Mouse (Mus musculus) embryonic facial prominence, embryonic 14.5 days (tissue): ENCODE results near the gene Olfr1031. TPM values are rescaled to one million over a fixed set of nuclear protein-coding genes. Genes with fewer than 3 reads are reported as not detected.
"Not testable (repeated sequence)": the region's sequence is repeated elsewhere in the genome, so short reads cannot be mapped to it uniquely, and the experiment has no call there.

Source experiments
- ATAC-seq: fragments of 200-750 bp; cut with Nextera tagmentation; 2 replicates; pipeline ENCODE4 v1.8.0; 2017; ENCODE audit warnings: low read depth, moderate number of reproducible peaks, moderate TSS enrichment
- DNase-seq: peaks from one replicate; pipeline ENCODE4 v3.0.0-alpha.2; 2015; ENCODE audit warnings: low spot score
- H3K27ac ChIP-seq: fragments of 300-500 bp; sonication (generic); replicated peaks from 2 replicates; pipeline ENCODE4 v1.5.1; 2014; ENCODE audit warnings: low read depth, mild to moderate bottlenecking, low read length, moderate library complexity
- H3K27me3 ChIP-seq: fragments of 300-500 bp; sonication (generic); replicated peaks from 2 replicates; pipeline ENCODE4 v1.6.1; 2014; ENCODE audit warnings: low read length; ENCODE audit not compliant: control insufficient read depth, insufficient read depth
- H3K36me3 ChIP-seq: fragments of 300-500 bp; sonication (generic); 2 replicates; pipeline ENCODE4 v1.6.1; 2014; ENCODE audit warnings: low read length, mixed read lengths; ENCODE audit not compliant: control insufficient read depth, insufficient read depth
- H3K4me1 ChIP-seq: fragments of 300-500 bp; sonication (generic); 2 replicates; pipeline ENCODE4 v1.6.1; 2014; ENCODE audit warnings: antibody characterized with exemption, low read length; ENCODE audit not compliant: control insufficient read depth, insufficient read depth
- H3K4me2 ChIP-seq: fragments of 300-500 bp; sonication (generic); 2 replicates; pipeline ENCODE4 v1.6.1; 2014; ENCODE audit warnings: low read depth, mild to moderate bottlenecking, low read length, moderate library complexity, mixed read lengths
- H3K4me3 ChIP-seq: fragments of 300-500 bp; sonication (generic); 2 replicates; pipeline ENCODE4 v1.5.1; 2014; ENCODE audit warnings: low read depth, mild to moderate bottlenecking, low read length
- H3K9ac ChIP-seq: fragments of 300-500 bp; sonication (generic); 2 replicates; pipeline ENCODE4 v1.6.1; 2014; ENCODE audit warnings: low read depth, mild to moderate bottlenecking, low read length, moderate library complexity, mixed read lengths
- H3K9me3 ChIP-seq: fragments of 300-500 bp; sonication (generic); 2 replicates; pipeline ENCODE4 v1.6.1; 2016; ENCODE audit warnings: low read length; ENCODE audit not compliant: control insufficient read depth
- WGBS: fragments of 180-500 bp; shearing (Covaris S2); extraction: QIAGEN DNeasy Blood & Tissue Kit; methylation state at CpG from one replicate; pipeline ENCODE4 v1.1.7; 2014; 5-methylcytosine and 5-hydroxymethylcytosine counted together
- polyA plus RNA-seq: library from polyadenylated mRNA; unstranded; fragments of >200 nt; fragmentation: Nextera tagmentation; extraction: Ambion mirVana; gene quantifications from 2 replicates; pipeline ENCODE4 v1.2.1, GENCODE M21; 2014

Gene Olfr1031
- 0.22 TPM in 1 of 2 replicates, not detected in the other for polyA plus RNA-seq

DNA sequence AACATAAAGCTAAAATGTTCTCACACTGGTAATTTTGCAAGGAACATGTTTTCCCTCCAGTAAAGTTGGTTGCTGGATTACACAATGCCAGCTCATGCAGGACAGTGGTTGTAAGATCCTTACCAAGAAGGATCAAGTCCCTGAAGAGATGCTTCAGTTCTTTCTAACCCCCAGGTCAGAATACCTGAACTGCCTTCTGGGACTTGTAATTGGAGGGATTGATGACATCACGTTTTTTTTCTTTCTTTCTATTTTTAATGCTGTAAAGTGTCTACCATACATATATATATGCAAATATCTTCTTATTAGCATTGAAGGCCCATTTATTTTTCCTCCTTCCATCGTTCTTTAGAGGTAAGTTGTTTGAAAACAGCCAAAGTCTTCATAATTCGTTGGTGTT is at the start of gene Olfr1031:
TSS of gene Olfr1031 (plus strand) at position 301 of the 400 bp plus-strand sequence.
- Histone ChIP-seq H3K9me3 (no peaks in the 10 kb centered on the region), H3K4me2 (no peak within 1 kb of the TSS), H3K4me1 (no peaks in the 10 kb centered on the region), H3K9ac (no peak within 1 kb of the TSS), H3K36me3 (no peaks in the 10 kb centered on the region), H3K4me3 (no peak within 1 kb of the TSS), H3K27ac (no peak within 1 kb of the TSS), H3K27me3 (no peaks in the 10 kb centered on the region)
- whole genome bisulfite sequencing, result 50% methylated on average over 3 of the region's 3 CpGs
- no peak for DNase-seq
- ATAC-seq, result no peak

DNA sequence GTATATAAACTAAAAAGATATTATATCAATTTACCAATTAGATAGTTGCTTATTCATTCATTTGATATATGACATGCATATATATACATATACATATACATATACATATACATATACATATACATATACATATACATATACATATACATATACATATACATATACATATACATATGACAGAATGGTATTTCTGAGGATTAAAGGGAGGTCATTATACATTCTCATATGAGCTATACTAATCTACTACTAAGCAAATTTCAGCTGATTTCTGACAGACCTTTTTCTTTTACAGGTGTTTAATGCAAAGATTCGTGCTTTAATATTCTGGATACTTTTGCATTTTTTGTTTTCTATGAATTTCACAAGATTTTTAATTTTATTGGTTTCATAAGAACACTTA is 40.0 kb upstream of the Olfr1031 start, which contains the start of gene Olfr1028:
TSS of gene Olfr1028 (plus strand) at position 301 of the 400 bp plus-strand sequence.
- no peaks in the 10 kb centered on the region for H3K4me1 ChIP-seq
- H3K9me3 ChIP-seq, result no peaks in the 10 kb centered on the region
- no peaks in the 10 kb centered on the region for H3K36me3 ChIP-seq
- H3K27me3 ChIP-seq, result no peaks in the 10 kb centered on the region
- no peak within 1 kb of the TSS for H3K4me3 ChIP-seq
- no peak within 1 kb of the TSS for H3K9ac ChIP-seq
- no peak for DNase-seq
- no peak within 1 kb of the TSS for H3K4me2 ChIP-seq
- WGBS, result 80% methylated on average over 1 of the region's 1 CpGs
- no peak for ATAC-seq
- H3K27ac ChIP-seq, result no peak within 1 kb of the TSS

DNA sequence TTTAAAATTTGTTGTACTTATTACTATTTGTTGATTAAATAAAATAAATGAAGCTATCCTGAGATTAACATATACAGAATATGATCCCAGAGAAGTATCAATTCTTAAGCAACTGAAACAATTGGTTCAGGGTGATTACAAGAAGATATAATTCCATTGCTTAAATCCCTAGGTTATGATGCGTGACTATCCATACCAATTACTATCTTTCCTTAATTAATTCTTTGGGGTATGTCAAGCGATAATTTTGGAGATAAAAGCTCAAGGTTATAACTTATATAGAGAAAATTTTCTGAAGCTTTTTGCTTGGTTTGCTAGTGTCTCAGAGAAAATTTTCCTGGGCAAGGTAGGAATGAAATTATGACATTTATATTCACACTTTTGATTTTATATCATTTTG is 16.5 kb upstream of the Olfr1031 start, which contains the start of gene Olfr1029:
TSS of gene Olfr1029 (plus strand) at position 301 of the 400 bp plus-strand sequence.
- H3K4me2 ChIP-seq, result no peak within 1 kb of the TSS
- H3K9me3 ChIP-seq, result no peaks in the 10 kb centered on the region
- H3K27me3 ChIP-seq, result no peaks in the 10 kb centered on the region
- H3K36me3 ChIP-seq, result no peaks in the 10 kb centered on the region
- no peak within 1 kb of the TSS for H3K9ac ChIP-seq
- WGBS, result 83% methylated on average over 2 of the region's 2 CpGs
- no peak within 1 kb of the TSS for H3K4me3 ChIP-seq
- H3K27ac ChIP-seq, result no peak within 1 kb of the TSS
- no peaks in the 10 kb centered on the region for H3K4me1 ChIP-seq
- ATAC-seq (no peak), DNase-seq (no peak)

DNA sequence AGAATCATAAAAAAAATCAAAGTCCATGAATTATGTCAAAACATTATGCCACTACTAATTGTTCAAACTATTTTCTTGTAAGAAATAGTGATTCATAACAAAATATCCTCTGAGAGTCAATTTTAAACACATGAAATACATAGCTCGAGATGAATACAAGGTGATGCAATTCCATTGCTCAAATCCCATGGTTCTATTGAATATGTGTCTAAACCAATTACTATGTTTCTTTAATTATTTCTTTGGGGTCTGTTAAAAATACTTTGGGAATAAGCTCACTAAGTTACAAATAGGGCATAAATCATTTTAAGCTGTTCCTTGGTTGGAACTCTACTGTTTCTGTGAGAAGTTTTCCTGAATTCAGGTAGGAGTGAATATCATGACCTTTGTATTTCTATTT is 11.1 kb upstream of the Olfr1031 start, which contains the start of gene Olfr1030:
TSS of gene Olfr1030 (plus strand) at position 301 of the 400 bp plus-strand sequence.
- DNase-seq (no peak), ATAC-seq (no peak)
- Histone ChIP-seq H3K4me2 (no peak within 1 kb of the TSS), H3K27ac (no peak within 1 kb of the TSS), H3K4me1 (no peaks in the 10 kb centered on the region), H3K9me3 (no peaks in the 10 kb centered on the region), H3K9ac (no peak within 1 kb of the TSS), H3K27me3 (no peaks in the 10 kb centered on the region), H3K4me3 (no peak within 1 kb of the TSS), H3K36me3 (no peaks in the 10 kb centered on the region)
- WGBS, result 61% methylated on average over 1 of the region's 1 CpGs

DNA sequence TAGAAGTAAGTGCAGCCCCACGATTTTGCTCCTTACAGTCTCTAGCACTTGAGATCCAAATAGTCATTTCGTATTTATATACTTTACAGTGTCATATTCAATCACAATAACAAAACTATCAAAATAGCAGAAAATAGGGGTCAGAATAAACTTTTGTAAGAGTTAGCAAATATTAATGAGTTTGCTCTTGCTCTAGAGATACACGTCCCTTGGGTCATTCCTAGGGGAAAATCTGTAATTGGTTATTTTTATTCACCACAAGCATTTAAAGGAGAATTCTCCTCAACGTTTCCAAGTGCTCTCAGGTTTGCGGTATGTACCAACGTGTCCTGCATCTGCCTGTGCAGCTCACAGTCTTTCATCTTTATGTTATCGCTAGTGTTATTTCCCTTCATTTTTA is 15.1 kb downstream of the Olfr1031 start, which contains the start of gene Olfr1032:
TSS of gene Olfr1032 (plus strand) at position 301 of the 400 bp plus-strand sequence.
- ATAC-seq (no peak), DNase-seq (no peak)
- no peak within 1 kb of the TSS for H3K9ac ChIP-seq
- no peaks in the 10 kb centered on the region for H3K4me1 ChIP-seq
- WGBS, result 75% methylated on average over 7 of the region's 7 CpGs
- H3K4me3 ChIP-seq, result no peak within 1 kb of the TSS
- no peak within 1 kb of the TSS for H3K4me2 ChIP-seq
- no peak within 1 kb of the TSS for H3K27ac ChIP-seq
- no peaks in the 10 kb centered on the region for H3K36me3 ChIP-seq
- H3K9me3 ChIP-seq, result no peaks in the 10 kb centered on the region
- H3K27me3 ChIP-seq, result no peaks in the 10 kb centered on the region

DNA sequence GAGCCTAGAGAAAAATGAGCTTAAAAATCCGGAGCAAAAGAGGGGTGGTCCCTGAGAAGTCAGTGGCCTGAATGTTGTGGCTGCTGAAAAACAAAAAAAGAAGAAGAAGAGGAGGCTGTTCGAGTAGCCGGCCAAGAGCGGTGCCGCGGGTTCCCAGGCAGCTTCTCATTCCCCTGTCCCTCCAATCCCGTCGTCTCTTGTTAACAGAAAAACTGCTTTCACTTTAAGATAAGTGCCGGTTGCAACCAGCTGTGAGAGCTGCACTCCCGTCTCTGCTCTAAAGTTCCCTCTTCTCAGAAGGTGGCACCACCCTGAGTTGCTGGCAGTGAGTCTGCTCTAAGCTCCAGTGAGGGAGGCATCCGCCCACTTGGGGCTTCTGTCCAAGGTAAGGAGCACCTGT is 30.3 kb downstream of the Olfr1031 start, which contains the start of gene Olfr1033:
TSS of gene Olfr1033 (plus strand) at position 228 of the 400 bp plus-strand sequence.
- not testable (repeated sequence) for H3K4me1 ChIP-seq, ATAC-seq, H3K9me3 ChIP-seq, H3K36me3 ChIP-seq, H3K27ac ChIP-seq, H3K27me3 ChIP-seq
- peak; percentile 66 for DNase-seq
- Histone ChIP-seq H3K4me2 (peak within 1 kb of the TSS; percentile 48), H3K4me3 (peak within 1 kb of the TSS; percentile 35), H3K9ac (peak within 1 kb of the TSS; percentile 51)
- 2% methylated on average over 10 of the region's 11 CpGs for WGBS

DNA sequence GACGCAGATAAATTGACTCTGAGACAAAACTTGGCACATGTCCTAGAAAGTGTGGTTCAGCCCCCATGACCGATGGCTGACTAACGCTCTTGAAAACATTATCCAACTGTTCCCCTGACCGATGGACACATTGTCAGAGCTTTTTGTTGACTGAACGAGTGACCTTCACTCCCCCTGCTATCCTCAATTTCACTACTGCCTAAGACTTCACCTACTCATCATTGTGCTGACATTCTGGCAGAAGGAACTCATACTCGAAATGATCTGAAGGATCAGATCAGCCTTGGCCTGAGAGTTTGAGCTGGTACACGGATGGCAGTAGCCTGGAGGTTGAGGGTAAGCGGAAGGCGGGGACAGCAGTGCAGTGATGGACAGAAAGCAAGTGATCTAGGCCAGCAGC is 31.4 kb downstream of the Olfr1031 start:
- H3K36me3 ChIP-seq, H3K4me3 ChIP-seq, DNase-seq, H3K9me3 ChIP-seq, H3K27me3 ChIP-seq, H3K9ac ChIP-seq, H3K27ac ChIP-seq, H3K4me2 ChIP-seq, ATAC-seq, H3K4me1 ChIP-seq: not testable (repeated sequence)
- WGBS, result 73% methylated on average over 3 of the region's 9 CpGs

Other genes with a start within 250 kb of the Olfr1031 start
- gene Olfr1012, start 227.5 kb upstream of the Olfr1031 start, polyA plus RNA-seq, result 0.18 TPM in 1 of 2 replicates, not detected in the other
- gene Olfr1013, start 223.2 kb upstream of the Olfr1031 start, polyA plus RNA-seq, result not detected in 2 replicates
- 0.10 TPM in 1 of 2 replicates, not detected in the other for gene Olfr1014, start 217.6 kb upstream of the Olfr1031 start, polyA plus RNA-seq
- gene Olfr1015, start 208.3 kb upstream of the Olfr1031 start, polyA plus RNA-seq, result 0.17 and 0.22 TPM in 2 replicates
- gene Olfr1016, start 187.8 kb upstream of the Olfr1031 start, polyA plus RNA-seq, result 0.13 and 0.22 TPM in 2 replicates
- not detected in 2 replicates for gene Olfr1018, start 171.8 kb upstream of the Olfr1031 start, polyA plus RNA-seq
- not detected in 2 replicates for gene Olfr1019, start 144.8 kb upstream of the Olfr1031 start, polyA plus RNA-seq
- gene Olfr1020, start 143.3 kb upstream of the Olfr1031 start, polyA plus RNA-seq, result not detected in 2 replicates
- gene Olfr1022, start 121.7 kb upstream of the Olfr1031 start, polyA plus RNA-seq, result not detected in 2 replicates
- not detected in 2 replicates for gene Olfr1023, start 104.7 kb upstream of the Olfr1031 start, polyA plus RNA-seq
- not detected in 2 replicates for gene Olfr1024, start 85.3 kb upstream of the Olfr1031 start, polyA plus RNA-seq
- 0.14 and 0.50 TPM in 2 replicates for gene Olfr1025-ps1, start 75.1 kb upstream of the Olfr1031 start, polyA plus RNA-seq
- gene Olfr1026, start 68.7 kb upstream of the Olfr1031 start, polyA plus RNA-seq, result 0.13 TPM in 1 of 2 replicates, not detected in the other
- not detected in 2 replicates for gene Olfr1028, start 39.9 kb upstream of the Olfr1031 start, polyA plus RNA-seq
- gene Olfr1029, start 16.4 kb upstream of the Olfr1031 start, polyA plus RNA-seq, result not detected in 2 replicates
- 0.07 TPM in 1 of 2 replicates, not detected in the other for gene Olfr1030, start 11.0 kb upstream of the Olfr1031 start, polyA plus RNA-seq
- gene Olfr1032, start 15.2 kb downstream of the Olfr1031 start, polyA plus RNA-seq, result not detected in 2 replicates
- 1.6 and 2.2 TPM in 2 replicates for gene Olfr1033, start 30.3 kb downstream of the Olfr1031 start, polyA plus RNA-seq
- gene Olfr1034, start 55.6 kb downstream of the Olfr1031 start, polyA plus RNA-seq, result 0.04 TPM in 2 replicates
- not detected in 2 replicates for gene Olfr1036, start 83.7 kb downstream of the Olfr1031 start, polyA plus RNA-seq
- gene Olfr1037, start 97.1 kb downstream of the Olfr1031 start, polyA plus RNA-seq, result not detected in 2 replicates
- gene Olfr1039, start 145.6 kb downstream of the Olfr1031 start, polyA plus RNA-seq, result not detected in 2 replicates
- not detected in 2 replicates for gene Olfr1040, start 156.4 kb downstream of the Olfr1031 start, polyA plus RNA-seq
- gene Olfr1042, start 171.5 kb downstream of the Olfr1031 start, polyA plus RNA-seq, result not detected in 2 replicates
- gene Olfr1043, start 177.2 kb downstream of the Olfr1031 start, polyA plus RNA-seq, result not detected in 2 replicates
- 0.09 TPM in 1 of 2 replicates, not detected in the other for gene Olfr1044, start 187.5 kb downstream of the Olfr1031 start, polyA plus RNA-seq
- not detected in 2 replicates for gene Olfr52, start 195.4 kb downstream of the Olfr1031 start, polyA plus RNA-seq
- not detected in 2 replicates for gene Olfr1045, start 212.7 kb downstream of the Olfr1031 start, polyA plus RNA-seq
- not detected in 2 replicates for gene Olfr1046, start 229.0 kb downstream of the Olfr1031 start, polyA plus RNA-seq
- gene Olfr1047, start 241.1 kb downstream of the Olfr1031 start, polyA plus RNA-seq, result not detected in 2 replicates
- gene Olfr1048, start 250.0 kb downstream of the Olfr1031 start, polyA plus RNA-seq, result 0.29 TPM in 1 of 2 replicates, not detected in the other